Mouse (Mus musculus) erythroid progenitor cell, adult 5-6 weeks (primary cell): ENCODE data around the gene St6galnac3. TPM values are rescaled to one million over a fixed set of nuclear protein-coding genes. Genes with fewer than 3 reads are reported as not detected.
A peak's percentile ranks its signal among the peaks of the same experiment; 100 is the strongest.

ENCODE experiments used
- ATAC-seq: replicated peaks from 2 replicates; pipeline ENCODE4 v1.8.0; 2016; ENCODE audit warnings: moderate number of reproducible peaks, mild to moderate bottlenecking, moderate TSS enrichment, inconsistent platforms; ENCODE audit not compliant: poor library complexity, low FRiP score, severe bottlenecking
- total RNA-seq, 2 experiments: library from RNA; stranded (forward) in 1 of 2; stranded (reverse) in 1 of 2; fragments of 150-400 nt in 1 of 2; fragments of 186-747, 209-891 nt in 1 of 2; gene quantifications; 2 replicates each; pipeline versions ENCODE4 v1.2.3 to v1.2.4; 2015 to 2017; ENCODE audit warnings: low replicate concordance in 2 of 2

St6galnac3 gene
- total RNA-seq, 2 experiments from 2014 or later, result 5.4 to 10.7 TPM

- no peak for ATAC-seq
These were observed 25.9 kb downstream of the St6galnac3 start for GRCm38 (mm10) chr3:153699086-153699485.

DNA sequence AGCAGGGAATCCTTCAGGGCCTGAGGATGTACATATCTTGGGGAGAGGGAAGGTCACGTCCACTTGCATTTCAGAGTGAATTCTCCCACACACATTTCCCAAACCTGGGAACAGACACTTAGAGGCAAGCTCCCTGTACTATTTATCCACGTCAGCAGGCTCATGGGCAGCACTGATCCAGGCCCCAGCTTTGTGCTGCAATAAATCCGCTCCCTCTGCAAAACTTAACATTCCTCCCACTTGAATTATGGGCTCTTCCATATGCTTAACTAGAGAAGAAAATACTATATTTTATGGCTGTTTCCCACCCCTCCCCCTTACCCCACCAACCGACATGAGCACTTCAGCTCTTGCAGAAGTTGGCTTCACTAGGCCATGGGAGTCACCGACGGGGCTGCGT, 32.0 kb downstream of the St6galnac3 start:
- no peak for ATAC-seq

DNA sequence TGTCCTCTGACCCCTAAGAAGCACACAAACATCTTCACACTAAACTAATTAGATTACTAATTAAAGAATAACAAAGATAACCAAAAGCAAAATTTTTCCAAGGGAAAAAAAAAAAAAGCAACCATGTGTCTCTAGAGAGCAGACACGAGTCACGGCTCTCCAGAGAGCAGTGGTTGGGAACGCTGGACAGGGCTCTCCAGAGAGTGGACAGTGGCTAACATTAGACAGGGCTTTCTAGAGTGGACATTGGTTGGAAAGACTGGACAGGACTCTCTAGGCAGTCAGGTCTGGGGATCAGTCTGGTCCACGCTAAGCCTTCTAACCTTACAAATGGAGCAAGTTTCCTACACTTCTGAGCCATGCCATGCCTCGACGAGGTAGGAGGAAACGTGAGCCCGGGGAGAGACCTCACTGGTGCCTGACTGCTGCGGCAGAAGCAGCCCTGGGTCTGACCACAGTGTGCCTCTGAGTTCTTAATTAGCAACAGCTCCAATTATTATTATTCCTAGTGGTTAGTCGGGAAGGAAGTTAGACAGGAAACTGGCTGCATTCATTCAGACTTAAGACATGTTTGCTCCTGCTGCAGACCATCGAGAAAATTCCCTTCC, 32.7 kb downstream of the St6galnac3 start:
- ATAC-seq, result no peak

GRCm38 (mm10) chr3:153691537-153691936, 33.4 kb downstream of the St6galnac3 start:
- ATAC-seq, result peak; percentile 68

DNA sequence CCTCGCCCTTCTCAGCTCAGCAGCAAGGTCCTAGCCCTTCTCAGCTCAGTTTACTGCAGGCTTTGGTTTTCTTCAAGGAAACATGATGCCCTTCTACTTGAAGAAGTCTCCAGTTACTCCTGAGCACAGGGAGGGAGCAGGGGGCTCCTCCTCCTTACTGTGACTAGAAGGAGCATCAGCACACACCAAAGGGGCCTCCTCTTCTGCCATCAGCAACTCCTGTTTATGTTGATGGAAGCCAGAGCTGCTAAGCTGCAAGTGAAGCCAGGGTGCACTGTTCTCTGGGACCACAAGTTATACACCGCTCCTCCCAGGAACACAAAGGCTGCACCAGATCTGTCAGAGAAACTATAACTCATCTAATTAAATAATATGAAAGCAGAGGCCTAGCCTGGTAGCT, 34.4 kb downstream of the St6galnac3 start:
- ATAC-seq, result no peak

DNA sequence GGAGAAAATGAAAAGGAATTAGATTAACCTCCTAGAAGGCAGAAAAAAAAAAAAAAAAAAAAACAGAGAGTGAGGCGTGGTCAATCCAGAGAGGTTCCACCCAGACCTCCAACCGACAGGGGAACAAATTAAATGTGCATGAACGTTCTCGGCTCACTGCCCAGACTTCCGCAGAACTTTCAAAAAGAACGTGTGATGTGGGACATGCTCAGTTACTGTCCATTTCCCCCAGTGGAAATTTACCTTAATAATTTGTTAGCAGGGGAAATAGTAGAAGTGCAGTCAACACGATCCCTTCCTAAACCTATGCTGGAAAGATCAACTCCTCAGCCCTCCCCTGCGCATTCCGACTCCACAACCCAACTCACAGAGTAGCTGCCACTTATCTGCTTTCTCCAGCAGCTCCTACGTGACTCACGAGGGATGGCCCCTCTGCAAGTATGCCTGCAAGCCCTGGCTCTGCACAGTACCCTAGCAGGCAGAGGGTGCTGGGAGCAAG, 35.1 kb downstream of the St6galnac3 start:
- peak; percentile 89 for ATAC-seq

DNA sequence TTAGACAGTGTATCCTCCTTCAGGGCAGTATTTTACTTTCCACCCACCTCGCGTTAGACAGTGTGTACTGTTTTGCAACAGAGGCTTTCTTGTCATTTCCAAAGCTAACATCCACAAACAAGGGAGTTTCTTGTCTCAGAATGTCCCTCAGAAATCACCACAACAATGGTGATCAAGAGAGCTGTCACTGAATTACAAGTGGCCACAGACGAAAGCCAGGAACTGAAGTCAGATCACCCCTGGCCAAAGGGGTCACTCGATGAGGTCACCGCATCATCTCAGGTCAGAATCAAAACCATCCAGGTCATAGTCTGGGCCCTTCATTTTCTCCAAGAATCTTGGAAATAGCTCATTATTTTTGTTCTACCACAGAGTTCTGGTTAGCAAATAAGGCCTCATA, 37.1 kb downstream of the St6galnac3 start:
- no peak for ATAC-seq

GRCm38 (mm10) chr3:153684909-153685308, 40.1 kb downstream of the St6galnac3 start:
- no peak for ATAC-seq

DNA sequence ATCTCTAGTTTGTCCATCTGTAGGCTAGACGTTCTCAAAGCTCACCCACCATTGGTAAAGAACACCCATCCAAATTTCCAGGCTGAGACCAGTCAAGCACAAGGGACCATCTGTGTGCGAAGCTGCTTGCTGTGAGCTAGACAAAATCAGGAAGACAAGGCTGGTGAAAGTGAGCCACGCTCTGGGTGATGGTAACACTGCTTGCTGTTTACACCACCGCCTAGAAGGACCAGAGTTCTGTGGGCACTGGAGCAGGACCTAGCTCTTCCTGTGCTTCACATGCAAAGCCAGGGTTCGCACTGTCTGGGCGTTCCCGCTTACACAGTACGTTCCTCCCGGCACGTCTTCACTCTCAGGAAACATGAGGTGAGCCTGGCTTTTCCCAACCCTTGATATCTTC, 42.7 kb downstream of the St6galnac3 start:
- ATAC-seq, result no peak

GRCm38 (mm10) chr3:153681720-153682119, 43.3 kb downstream of the St6galnac3 start:
- ATAC-seq, result no peak

DNA sequence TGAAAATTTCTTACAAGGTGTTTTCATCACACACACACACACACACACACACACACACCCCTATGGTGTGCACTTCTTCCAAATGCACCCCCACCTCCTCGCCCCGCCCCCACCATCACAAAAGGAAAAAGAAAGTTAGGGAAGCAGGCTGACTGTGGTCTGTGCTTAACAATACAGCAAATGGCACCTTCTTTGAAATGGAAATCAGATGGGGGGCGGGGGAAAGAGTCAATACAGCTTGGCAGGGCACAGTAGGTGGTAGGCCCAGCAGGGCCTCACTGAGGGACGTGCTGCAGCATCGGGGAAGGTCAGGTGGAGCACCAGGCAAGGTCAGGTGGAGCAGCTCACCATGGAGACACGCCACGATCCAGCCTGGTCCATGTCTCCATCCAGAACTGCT, 49.1 kb downstream of the St6galnac3 start:
- no peak for ATAC-seq

- no peak for ATAC-seq
These were observed 49.9 kb downstream of the St6galnac3 start for GRCm38 (mm10) chr3:153675073-153675472.

DNA sequence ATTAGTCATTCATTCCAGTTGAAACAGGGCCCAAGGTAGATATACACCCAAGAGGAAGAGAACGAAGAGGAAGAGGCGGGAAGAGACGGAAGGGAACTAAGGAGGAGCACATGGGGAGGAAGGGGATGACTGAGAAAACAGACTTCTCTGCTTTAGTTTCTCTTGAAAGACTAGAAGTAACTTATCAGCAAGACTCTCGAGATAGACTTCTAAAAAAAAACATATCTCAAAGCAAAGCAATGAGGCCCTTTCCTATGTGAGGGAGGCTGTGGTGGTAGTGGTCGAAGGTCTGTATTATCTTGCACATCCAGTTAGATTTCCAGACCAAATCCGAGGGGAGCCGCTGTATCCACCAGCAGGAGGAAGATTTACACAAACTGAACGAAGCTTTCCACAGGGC, 50.6 kb downstream of the St6galnac3 start:
- no peak for ATAC-seq

GRCm38 (mm10) chr3:153673451-153673850, 51.5 kb downstream of the St6galnac3 start:
- ATAC-seq, result no peak

DNA sequence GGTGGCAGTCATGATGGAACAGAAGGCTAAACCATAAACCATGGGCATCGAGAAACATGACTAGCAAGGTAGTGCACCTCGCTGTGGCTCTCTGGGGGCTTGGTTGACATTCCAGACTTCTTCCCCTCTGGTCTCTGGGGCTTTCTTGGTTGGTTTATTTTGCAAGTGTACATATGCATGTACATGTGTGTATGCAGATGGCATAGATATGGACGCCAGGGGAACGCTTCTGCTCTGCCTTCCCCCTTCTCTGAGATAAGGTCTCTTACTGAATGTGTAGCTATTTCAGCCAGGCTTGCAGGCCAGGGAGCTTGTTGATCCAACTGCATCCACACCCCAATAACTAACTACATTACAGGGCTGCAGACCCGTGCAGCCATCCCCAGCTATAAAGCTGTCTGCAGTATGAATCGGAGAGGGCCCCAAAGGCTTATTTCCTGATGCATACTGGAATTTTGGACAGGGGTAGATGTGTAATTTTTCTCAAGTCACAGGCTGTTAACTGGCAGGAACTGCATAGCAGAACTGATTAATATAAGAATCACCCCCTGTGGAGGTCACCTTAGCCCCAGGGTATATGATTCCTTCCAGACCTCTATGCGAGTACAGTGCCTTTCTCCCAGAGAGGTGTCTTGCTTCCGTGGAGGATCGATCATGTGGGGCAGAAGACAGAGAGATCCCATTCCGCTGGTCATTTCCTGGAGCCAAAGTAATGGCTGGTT, 53.9 kb downstream of the St6galnac3 start:
- no peak for ATAC-seq

- ATAC-seq, result no peak
These were observed 55.1 kb downstream of the St6galnac3 start for GRCm38 (mm10) chr3:153669737-153670435.

GRCm38 (mm10) chr3:153669329-153669728, 55.6 kb downstream of the St6galnac3 start:
- ATAC-seq, result no peak

GRCm38 (mm10) chr3:153668447-153669290, 56.3 kb downstream of the St6galnac3 start:
- ATAC-seq, result peak; percentile 63; the same call in 1 of the 2 replicates

DNA sequence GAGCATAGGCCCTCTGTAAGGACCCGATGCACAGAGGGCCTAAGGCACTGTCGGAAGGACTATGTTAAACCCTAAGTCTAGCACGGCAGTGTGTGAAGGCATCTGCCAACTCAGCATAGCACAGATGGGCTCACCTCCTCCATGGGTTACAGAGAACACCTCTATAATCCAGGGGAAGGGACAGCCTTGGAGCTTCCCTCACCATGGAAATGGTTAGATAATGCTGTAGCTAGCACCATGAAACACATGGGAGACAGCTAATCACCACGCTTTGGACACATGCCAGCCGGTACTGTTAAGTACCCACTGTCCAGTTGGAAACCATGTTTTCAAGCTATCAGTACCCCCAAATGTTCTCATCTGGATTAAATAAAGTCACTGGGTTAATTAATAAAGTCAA, 60.3 kb downstream of the St6galnac3 start:
- no peak for ATAC-seq

GRCm38 (mm10) chr3:153663841-153664427, 61.0 kb downstream of the St6galnac3 start:
- ATAC-seq, result no peak
